Mouse (Mus musculus) layer of hippocampus, adult 11-12 months (tissue): ENCODE measurements around the gene Efhc1.

Experiments
- DNase-seq: peaks from one replicate; pipeline ENCODE4 v3.0.0; 2022; ENCODE audit warnings: low spot score

Gene Efhc1

GRCm38 (mm10) chr1:21007941-21008701, 56.7 kb downstream of the Efhc1 start:
- DNase-seq = no peak

- DNase-seq = no peak
Measured at GRCm38 (mm10) chr1:21008891-21009290, 57.5 kb downstream of the Efhc1 start.

- no peak for DNase-seq
Measured at GRCm38 (mm10) chr1:21010282-21010800, 58.9 kb downstream of the Efhc1 start.

- DNase-seq = no peak
Measured at GRCm38 (mm10) chr1:21014463-21014862, 63.0 kb downstream of the Efhc1 start.

- no peak for DNase-seq
Measured at GRCm38 (mm10) chr1:21023101-21023500, 71.7 kb downstream of the Efhc1 start.

GRCm38 (mm10) chr1:21025203-21025602, 73.8 kb downstream of the Efhc1 start:
- no peak for DNase-seq

- no peak for DNase-seq
Measured at GRCm38 (mm10) chr1:21026534-21026933, 75.1 kb downstream of the Efhc1 start.

GRCm38 (mm10) chr1:21029000-21029399, 77.6 kb downstream of the Efhc1 start:
- DNase-seq = no peak

- no peak for DNase-seq
Measured at GRCm38 (mm10) chr1:21031650-21032049, 80.2 kb downstream of the Efhc1 start.

- DNase-seq = no peak
Measured at GRCm38 (mm10) chr1:21033065-21033791, 81.8 kb downstream of the Efhc1 start.

- DNase-seq = no peak
Measured at GRCm38 (mm10) chr1:21033792-21034119, 82.3 kb downstream of the Efhc1 start.

- no peak for DNase-seq
Measured at GRCm38 (mm10) chr1:21035878-21036277, 84.5 kb downstream of the Efhc1 start.

GRCm38 (mm10) chr1:21037881-21038601, 86.6 kb downstream of the Efhc1 start:
- DNase-seq = no peak

- no peak for DNase-seq
Measured at GRCm38 (mm10) chr1:21039564-21039963, 88.1 kb downstream of the Efhc1 start.

GRCm38 (mm10) chr1:21040173-21040572, 88.7 kb downstream of the Efhc1 start:
- DNase-seq = no peak
